Mouse (Mus musculus) forebrain, embryonic 15.5 days (tissue): ENCODE results near the gene Trib2. TPM values are rescaled to one million over a fixed set of nuclear protein-coding genes. Genes with fewer than 3 reads are reported as not detected.

Experiments
- ATAC-seq: fragments of 200-750 bp; cut with Nextera tagmentation; replicated peaks from 2 replicates; pipeline ENCODE4 v1.8.0; 2017; ENCODE audit warnings: mild to moderate bottlenecking, moderate TSS enrichment, moderate library complexity
- H3K27ac ChIP-seq: fragments of 300-500 bp; sonication (generic); replicated peaks from 2 replicates; pipeline ENCODE4 v1.5.1; 2015; ENCODE audit warnings: mild to moderate bottlenecking, inconsistent platforms
- H3K27me3 ChIP-seq: fragments of 300-500 bp; sonication (generic); 2 replicates; pipeline ENCODE4 v1.6.1; 2015; ENCODE audit warnings: inconsistent platforms
- H3K36me3 ChIP-seq: fragments of 300-500 bp; sonication (generic); 2 replicates; pipeline ENCODE4 v1.6.1; 2015; ENCODE audit warnings: mild to moderate bottlenecking, inconsistent platforms
- H3K4me1 ChIP-seq: fragments of 300-500 bp; sonication (generic); 2 replicates; pipeline ENCODE4 v1.6.1; 2015; ENCODE audit warnings: inconsistent platforms
- H3K4me2 ChIP-seq: fragments of 300-500 bp; sonication (generic); replicated peaks from 2 replicates; pipeline ENCODE4 v1.6.1; 2015; ENCODE audit warnings: mild to moderate bottlenecking, inconsistent platforms
- H3K4me3 ChIP-seq: fragments of 300-500 bp; sonication (generic); 2 replicates; pipeline ENCODE4 v1.5.1; 2015; ENCODE audit warnings: mild to moderate bottlenecking, inconsistent platforms
- H3K9ac ChIP-seq: fragments of 300-500 bp; sonication (generic); replicated peaks from 2 replicates; pipeline ENCODE4 v1.6.1; 2015; ENCODE audit warnings: mild to moderate bottlenecking, inconsistent platforms
- H3K9me3 ChIP-seq: fragments of 300-500 bp; sonication (generic); 2 replicates; pipeline ENCODE4 v1.6.1; 2016; ENCODE audit warnings: inconsistent platforms
- WGBS: fragments of 180-500 bp; shearing (Covaris S2); methylation state at CpG from one replicate; pipeline ENCODE4 v1.1.7; 2015; ENCODE audit warnings: mixed read lengths; 5-methylcytosine and 5-hydroxymethylcytosine counted together
- polyA plus RNA-seq: library from polyadenylated mRNA; unstranded; fragments of >200 nt; fragmentation: Nextera tagmentation; extraction: Ambion mirVana; gene quantifications from 2 replicates; pipeline ENCODE4 v1.2.1, GENCODE M21; 2015

The Trib2 gene
- polyA plus RNA-seq, 1 experiment from 2014 or later: 105 TPM

DNA sequence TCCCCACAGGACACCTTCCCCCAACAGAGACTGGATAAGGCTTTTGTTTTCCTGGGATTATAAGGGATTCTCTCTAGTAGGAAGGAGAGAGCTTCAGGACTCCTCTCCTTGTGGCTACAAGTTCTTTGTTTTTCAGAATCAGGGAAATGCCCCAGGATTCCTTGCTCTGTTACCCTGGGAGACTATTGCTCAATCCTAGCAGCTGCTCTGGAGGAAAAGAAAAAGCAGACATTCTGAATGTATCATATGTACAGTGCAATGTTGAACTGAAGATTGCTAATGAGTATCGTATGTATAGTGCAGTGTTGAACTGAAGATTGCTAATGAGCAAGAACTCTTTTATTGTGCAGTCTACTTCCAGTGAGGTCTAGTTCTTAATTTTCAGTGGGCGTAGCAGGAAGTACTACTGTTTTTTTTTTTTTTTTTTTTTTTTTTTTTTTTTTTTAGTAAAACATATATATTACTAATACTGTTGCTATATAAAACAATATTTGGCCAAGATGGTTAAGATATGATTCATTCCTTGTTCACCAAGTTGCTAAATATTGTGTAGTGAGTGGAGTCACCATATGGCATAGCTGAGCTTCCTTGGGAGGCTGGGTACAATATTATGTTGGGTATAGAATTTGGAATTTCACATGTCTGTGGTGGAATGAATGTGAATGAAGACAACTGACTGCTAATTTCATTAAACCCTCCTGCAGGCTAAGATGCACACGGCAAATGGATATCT is 15.4 kb upstream of the Trib2 start:
- Histone ChIP-seq H3K4me3 (no peak overlapping the region), H3K27me3 (no peaks in the 10 kb centered on the region), H3K4me1 (no peaks in the 10 kb centered on the region), H3K9ac (no peak overlapping the region), H3K4me2 (no peak overlapping the region), H3K27ac (no peak overlapping the region), H3K36me3 (no peaks in the 10 kb centered on the region), H3K9me3 (no peaks in the 10 kb centered on the region)
- ATAC-seq: no peak
- 79% methylated on average over 3 of the region's 3 CpGs for WGBS

DNA sequence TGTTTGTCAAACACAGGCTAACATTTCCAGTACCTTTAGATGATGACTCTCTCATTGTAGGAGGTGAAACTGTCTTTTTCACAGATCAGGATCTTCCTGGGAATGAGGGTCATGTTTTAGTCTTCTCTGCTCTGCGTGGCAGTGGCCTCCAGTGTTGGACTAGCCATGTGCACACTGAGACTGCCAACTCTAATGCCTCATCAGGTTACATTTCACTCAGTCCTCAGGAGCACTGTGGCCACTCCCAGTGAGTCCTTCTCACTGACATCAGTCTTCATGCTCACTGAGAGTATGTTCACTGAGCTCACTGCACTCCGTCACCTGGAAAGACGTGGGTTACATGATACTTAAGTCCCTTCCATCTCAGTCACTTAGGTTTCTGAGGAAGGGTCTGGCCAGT is 14.0 kb upstream of the Trib2 start:
- Histone ChIP-seq H3K4me1 (no peaks in the 10 kb centered on the region), H3K27me3 (no peaks in the 10 kb centered on the region), H3K9ac (no peak overlapping the region), H3K36me3 (no peaks in the 10 kb centered on the region), H3K9me3 (no peaks in the 10 kb centered on the region), H3K4me2 (no peak overlapping the region), H3K4me3 (no peak overlapping the region), H3K27ac (no peak overlapping the region)
- no peak for ATAC-seq
- WGBS: 88% methylated on average over 3 of the region's 3 CpGs

DNA sequence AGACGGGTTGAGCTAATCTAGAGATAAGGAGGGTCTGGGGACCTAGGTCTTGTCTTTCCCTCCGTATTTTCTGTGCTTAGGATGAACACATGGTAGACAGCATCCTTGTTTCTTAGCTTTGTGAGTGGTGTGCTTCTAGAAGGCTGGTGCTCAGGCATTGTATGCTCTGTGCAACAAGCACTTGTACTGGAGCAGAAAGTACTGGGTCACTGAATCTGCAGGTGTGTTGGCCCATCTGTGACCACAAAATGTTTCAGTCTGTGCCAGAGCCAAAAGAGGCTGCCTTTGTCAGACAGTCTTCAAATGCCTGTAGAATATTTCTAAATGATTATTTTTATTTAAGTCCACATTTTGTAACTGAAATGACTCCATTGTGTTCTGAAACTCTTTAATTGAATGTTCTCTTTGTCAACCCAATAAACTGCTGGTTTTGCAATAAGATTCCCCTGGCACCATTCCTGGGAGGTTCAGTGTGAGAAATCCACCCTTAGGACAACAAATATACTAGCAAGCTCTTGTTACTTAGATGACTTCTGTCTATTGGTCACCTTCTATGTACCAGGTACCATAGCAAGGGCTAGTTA is 12.2 kb upstream of the Trib2 start:
- ATAC-seq: no peak
- Histone ChIP-seq H3K9me3 (no peaks in the 10 kb centered on the region), H3K4me1 (no peaks in the 10 kb centered on the region), H3K4me3 (no peak overlapping the region), H3K27ac (no peak overlapping the region), H3K9ac (no peak overlapping the region), H3K27me3 (no peaks in the 10 kb centered on the region), H3K36me3 (no peaks in the 10 kb centered on the region), H3K4me2 (no peak overlapping the region)
- 85% methylated on average over 2 of the region's 2 CpGs for WGBS

DNA sequence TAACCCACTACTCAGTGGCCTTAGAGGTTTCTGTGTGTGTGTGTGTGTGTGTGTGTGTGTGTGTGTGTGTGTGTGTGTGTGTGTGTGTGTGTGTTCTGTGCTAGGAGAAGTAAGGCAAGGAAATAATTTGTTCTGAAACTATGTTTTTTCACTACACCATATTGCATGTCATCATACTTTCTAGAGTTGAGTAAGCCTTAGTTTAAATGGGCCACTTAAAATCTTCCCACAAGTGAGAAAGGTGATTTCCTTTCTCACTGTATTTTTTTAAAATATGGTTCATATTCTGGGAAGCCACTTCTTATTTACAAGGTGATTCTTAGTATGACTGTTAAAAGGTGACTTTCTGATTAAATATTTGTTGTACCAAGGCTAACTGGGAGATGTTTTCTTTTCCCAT is 4.3 kb upstream of the Trib2 start:
- H3K4me2 ChIP-seq: no peak overlapping the region
- H3K9me3 ChIP-seq: no peaks in the 10 kb centered on the region
- ATAC-seq: no peak
- H3K27me3 ChIP-seq: no peaks in the 10 kb centered on the region
- H3K36me3 ChIP-seq: no peaks in the 10 kb centered on the region
- no peak overlapping the region for H3K27ac ChIP-seq
- H3K4me3 ChIP-seq: no peak overlapping the region
- H3K4me1 ChIP-seq: 0 out of 2 replicates have a peak, but pooled peaks cover 7% of the 10 kb centered on the region
- no peak overlapping the region for H3K9ac ChIP-seq

DNA sequence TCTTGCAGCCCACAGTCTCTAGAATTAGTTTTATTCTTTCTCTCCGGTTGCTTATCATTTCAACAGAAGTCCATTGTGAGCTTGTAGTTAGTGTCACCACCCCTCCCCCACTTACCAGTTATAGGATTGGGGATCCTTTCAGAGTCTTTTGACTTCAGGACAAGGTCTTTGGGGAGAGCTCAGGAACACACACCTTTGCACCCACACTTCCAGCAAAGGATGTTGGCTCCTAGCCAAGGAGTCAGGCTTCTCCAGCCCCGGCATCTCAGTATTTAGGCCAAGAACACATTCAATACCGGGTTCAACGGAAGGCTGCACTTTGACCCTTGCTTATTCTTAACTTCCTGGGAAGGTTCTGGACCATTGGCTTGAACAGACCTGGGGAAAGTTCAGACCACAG is 643 bp upstream of the Trib2 start:
- Histone ChIP-seq H3K27me3 (no peaks in the 10 kb centered on the region), H3K4me3 (peak overlapping the region; percentile 94), H3K27ac (peak overlapping the region; percentile 98), H3K4me2 (peak overlapping the region; percentile 67), H3K9ac (peak overlapping the region; percentile 97), H3K4me1 (peaks cover 13% of the 10 kb centered on the region), H3K36me3 (no peaks in the 10 kb centered on the region), H3K9me3 (no peaks in the 10 kb centered on the region)
- WGBS: 27% methylated on average over 4 of the region's 4 CpGs
- no peak for ATAC-seq

DNA sequence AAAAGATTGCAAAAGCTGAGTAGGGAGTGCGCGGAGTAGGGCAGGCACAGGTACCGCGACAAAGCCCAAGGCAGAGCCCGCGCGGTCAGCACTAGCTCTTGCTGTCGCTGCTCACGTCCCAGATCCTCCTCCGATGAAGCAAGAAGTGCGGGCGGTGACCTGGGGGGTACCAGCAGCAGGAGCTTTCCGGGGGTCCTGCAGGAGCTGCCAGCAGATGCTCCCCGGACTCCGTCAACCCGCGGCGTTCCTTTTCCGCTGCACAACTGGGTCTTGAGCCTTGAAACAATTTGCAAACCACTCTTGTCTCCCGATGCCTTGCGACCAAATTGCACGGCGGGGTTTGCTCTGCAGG is 492 bp downstream of the Trib2 start:
- Histone ChIP-seq H3K4me2 (peak overlapping the region; percentile 67), H3K4me1 (peaks cover 24% of the 10 kb centered on the region), H3K9me3 (no peaks in the 10 kb centered on the region), H3K27me3 (no peaks in the 10 kb centered on the region), H3K4me3 (peak overlapping the region; percentile 94), H3K9ac (peak overlapping the region; percentile 97), H3K36me3 (no peaks in the 10 kb centered on the region), H3K27ac (peak overlapping the region; percentile 98)
- ATAC-seq: peak; percentile 30
- WGBS: 0% methylated on average over 23 of the region's 23 CpGs

DNA sequence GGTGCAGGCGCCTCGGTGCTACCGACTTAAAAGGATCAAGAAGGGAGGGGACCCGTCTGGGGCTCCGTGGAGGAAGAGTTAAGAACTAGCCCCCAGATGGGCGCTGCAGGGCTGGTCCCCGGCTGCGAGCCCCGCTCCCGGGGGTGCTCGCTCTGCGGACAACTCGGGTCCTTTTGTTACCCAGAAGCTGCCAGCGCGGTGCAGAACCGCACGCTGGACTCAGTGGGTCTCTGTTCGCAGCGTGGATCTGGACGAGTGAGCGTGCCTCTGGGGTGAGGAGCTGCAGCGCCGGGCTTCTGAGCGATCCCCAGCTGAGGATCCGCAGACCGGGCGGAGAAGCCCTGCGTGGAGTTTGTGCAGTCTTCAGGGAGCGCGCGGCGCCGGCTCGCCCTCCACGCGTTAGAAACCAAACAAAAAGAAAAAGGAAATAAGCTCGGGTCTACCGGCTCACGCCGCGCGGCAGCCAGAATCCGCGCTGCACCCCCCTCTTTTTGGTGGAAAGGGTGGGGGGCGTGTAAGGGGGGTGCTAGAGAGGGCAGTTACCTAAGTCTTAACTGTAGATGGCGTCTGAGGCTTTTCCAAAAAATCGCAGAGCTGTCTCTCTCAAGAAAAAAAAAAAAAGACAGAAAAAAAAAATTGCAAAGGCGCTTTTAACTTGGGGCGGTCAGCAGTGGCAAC is 1.0 kb downstream of the Trib2 start:
- WGBS: under 1% methylated on average over 49 of the region's 49 CpGs
- no peaks in the 10 kb centered on the region for H3K27me3 ChIP-seq
- H3K4me3 ChIP-seq: peak overlapping the region; percentile 94
- peak; percentile 49 for ATAC-seq
- H3K9ac ChIP-seq: peak overlapping the region; percentile 97
- no peaks in the 10 kb centered on the region for H3K36me3 ChIP-seq
- H3K27ac ChIP-seq: peak overlapping the region; percentile 98
- peak overlapping the region; percentile 67 for H3K4me2 ChIP-seq
- peaks cover 30% of the 10 kb centered on the region for H3K4me1 ChIP-seq
- no peaks in the 10 kb centered on the region for H3K9me3 ChIP-seq

DNA sequence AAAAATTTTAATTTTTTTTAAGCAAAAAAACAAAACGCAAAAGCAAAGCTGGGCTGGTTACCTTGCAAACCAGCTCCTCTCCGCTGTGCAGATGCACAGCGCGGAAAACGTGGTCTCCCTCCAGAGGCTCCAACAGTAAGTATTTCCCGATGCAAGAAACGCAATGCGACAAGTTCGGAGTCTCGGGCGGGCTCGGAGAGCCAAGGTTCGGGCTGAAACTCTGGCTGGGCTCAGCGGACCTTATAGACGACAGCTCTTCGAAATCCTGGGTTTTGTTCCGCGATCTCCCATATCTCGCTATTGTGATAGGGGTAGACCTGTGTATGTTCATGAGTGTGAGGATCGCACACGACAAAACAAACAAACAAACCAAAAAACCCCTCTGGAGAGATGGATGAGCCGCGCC is 1.5 kb downstream of the Trib2 start:
- no peaks in the 10 kb centered on the region for H3K9me3 ChIP-seq
- H3K9ac ChIP-seq: peak overlapping the region; percentile 97
- under 1% methylated on average over 23 of the region's 23 CpGs for WGBS
- H3K27me3 ChIP-seq: no peaks in the 10 kb centered on the region
- peaks cover 34% of the 10 kb centered on the region for H3K4me1 ChIP-seq
- H3K4me2 ChIP-seq: peak overlapping the region; percentile 67
- peak overlapping the region; percentile 98 for H3K27ac ChIP-seq
- H3K36me3 ChIP-seq: no peaks in the 10 kb centered on the region
- ATAC-seq: peak; percentile 0; the same call in 1 of the 2 replicates
- H3K4me3 ChIP-seq: peak overlapping the region; percentile 94

DNA sequence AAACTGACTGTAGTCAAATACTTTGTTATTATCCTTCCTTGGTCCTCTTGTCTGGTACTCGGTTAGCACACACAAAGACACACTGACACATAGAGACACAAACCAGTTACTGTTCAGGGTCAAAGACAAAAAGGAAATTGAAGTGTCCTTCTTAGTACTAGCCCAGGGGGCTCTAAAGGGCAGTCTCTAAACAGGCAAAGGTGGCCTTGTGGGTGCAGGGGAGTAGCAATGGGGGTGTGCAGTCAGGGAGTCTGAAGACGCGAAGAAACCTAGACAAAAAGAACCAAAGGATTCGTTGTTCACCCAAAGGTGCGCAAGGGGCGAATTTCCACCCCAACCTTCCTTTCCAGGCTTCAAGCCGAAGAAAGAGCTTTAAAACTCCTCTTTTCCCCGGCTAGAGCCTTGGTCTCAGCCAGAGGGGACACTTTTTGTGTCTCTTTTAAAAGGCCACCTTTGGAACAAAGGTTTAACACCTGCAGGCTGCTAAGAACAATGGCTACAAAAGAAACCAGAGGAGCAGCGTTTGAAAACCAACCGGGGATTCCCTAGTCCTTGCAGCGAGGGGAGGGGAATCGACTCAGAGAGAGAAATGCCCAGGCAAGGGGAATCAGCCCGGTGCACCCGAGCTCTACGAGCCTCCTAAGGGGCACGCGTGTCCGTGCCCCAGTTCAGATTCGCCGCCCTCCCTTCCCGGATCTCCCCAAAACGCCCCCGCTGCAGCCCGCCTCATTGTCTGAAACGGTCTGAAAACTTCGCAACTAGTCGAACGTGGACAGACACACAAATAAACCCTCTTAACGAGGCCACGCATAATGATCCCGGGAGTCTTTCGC is 2.3 kb downstream of the Trib2 start:
- 0% methylated on average over 32 of the region's 32 CpGs for WGBS
- ATAC-seq: no peak

DNA sequence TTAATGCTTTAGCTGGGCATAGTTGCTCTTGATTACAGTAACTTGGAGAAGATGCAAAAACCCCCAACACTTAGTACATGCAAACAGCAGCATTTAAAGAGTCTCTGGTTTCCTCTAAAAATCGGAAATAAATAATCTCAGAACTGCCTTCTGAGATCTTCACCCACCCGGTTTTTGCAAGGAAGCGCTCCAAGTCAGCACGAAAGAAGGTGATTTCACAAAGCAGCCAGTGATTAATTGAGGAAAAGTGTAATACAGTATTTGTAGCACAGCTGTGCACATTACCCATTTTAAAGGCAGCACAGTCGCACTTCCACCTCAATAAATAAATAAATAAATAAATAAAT is 2.9 kb downstream of the Trib2 start:
- H3K4me1 ChIP-seq: peaks cover 44% of the 10 kb centered on the region
- no peak for ATAC-seq
- H3K36me3 ChIP-seq: 0 out of 2 replicates have a peak, but pooled peaks cover 4% of the 10 kb centered on the region
- no peaks in the 10 kb centered on the region for H3K27me3 ChIP-seq
- H3K9me3 ChIP-seq: no peaks in the 10 kb centered on the region
- peak overlapping the region; percentile 97 for H3K9ac ChIP-seq
- H3K4me3 ChIP-seq: peak overlapping the region; percentile 94
- peak overlapping the region; percentile 67 for H3K4me2 ChIP-seq
- WGBS: 2% methylated on average over 5 of the region's 5 CpGs
- H3K27ac ChIP-seq: peak overlapping the region; percentile 98

More for the DNA sequence above, 2.3 kb downstream of the Trib2 start:
- Histone ChIP-seq H3K4me2 (peak overlapping the region; percentile 67), H3K4me3 (peak overlapping the region; percentile 94), H3K4me1 (peaks cover 41% of the 10 kb centered on the region), H3K36me3 (0 out of 2 replicates have a peak, but pooled peaks cover 4% of the 10 kb centered on the region), H3K9me3 (no peaks in the 10 kb centered on the region), H3K27ac (peak overlapping the region; percentile 98), H3K27me3 (no peaks in the 10 kb centered on the region), H3K9ac (peak overlapping the region; percentile 97)

DNA sequence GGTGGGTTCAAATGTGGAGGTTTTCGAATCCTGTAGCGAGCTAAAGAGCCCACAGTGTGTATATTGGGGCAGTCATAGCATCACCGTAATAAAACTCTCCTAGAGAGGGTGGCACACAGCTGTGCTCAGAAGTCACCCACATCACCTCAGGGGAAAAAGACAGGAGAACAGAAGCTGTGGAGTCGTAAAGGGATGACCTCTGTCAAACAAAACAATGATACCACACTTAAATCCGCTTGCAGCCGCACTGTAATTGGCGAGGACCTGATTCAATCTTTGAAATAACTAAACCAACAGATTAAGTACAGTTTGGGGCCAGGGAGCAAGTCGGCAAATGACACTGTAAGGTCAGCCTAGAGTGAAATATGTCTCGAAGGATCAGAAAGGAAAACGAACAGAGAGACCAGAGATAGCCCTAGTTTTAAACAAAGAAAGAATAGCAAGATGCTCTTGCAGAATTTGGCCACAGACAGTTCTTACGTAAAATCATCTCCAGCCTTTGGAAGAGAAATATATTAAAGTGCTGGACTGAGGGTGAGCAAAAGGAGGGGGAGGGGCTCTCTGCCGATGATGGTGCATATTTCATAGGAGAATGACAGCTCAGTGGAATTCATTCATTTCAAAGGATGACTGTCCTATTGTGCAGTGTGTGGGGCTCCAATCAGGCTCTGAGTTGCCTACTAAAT is 3.4 kb downstream of the Trib2 start:
- WGBS: 8% methylated on average over 12 of the region's 12 CpGs
- ATAC-seq: peak; percentile 17; the same call in 1 of the 2 replicates
- peak overlapping the region; percentile 67 for H3K4me2 ChIP-seq
- H3K27ac ChIP-seq: peak overlapping the region; percentile 98
- no peaks in the 10 kb centered on the region for H3K27me3 ChIP-seq
- peaks cover 9% of the 10 kb centered on the region for H3K36me3 ChIP-seq
- peak overlapping the region; percentile 97 for H3K9ac ChIP-seq
- H3K9me3 ChIP-seq: no peaks in the 10 kb centered on the region
- H3K4me3 ChIP-seq: peak overlapping the region; percentile 94
- H3K4me1 ChIP-seq: peaks cover 44% of the 10 kb centered on the region
